Mouse (Mus musculus) hindbrain, postnatal 0 days (tissue): ENCODE data around the gene Ube2e2. TPM values are rescaled to one million over a fixed set of nuclear protein-coding genes. Genes with fewer than 3 reads are reported as not detected.
A peak's percentile ranks its signal among the peaks of the same experiment; 100 is the strongest.

ENCODE experiments used
- ATAC-seq: fragments of 200-750 bp; cut with Nextera tagmentation; 2 replicates; pipeline ENCODE4 v1.8.0; 2017; ENCODE audit warnings: mild to moderate bottlenecking, moderate TSS enrichment, moderate library complexity
- DNase-seq: peaks from one replicate; pipeline ENCODE4 v3.0.0-alpha.2; 2015; ENCODE audit warnings: low spot score
- H3K27ac ChIP-seq: fragments of 300-500 bp; sonication (generic); 2 replicates; pipeline ENCODE4 v1.5.1; 2014; ENCODE audit warnings: mild to moderate bottlenecking
- H3K27me3 ChIP-seq: fragments of 300-500 bp; sonication (generic); 2 replicates; pipeline ENCODE4 v1.6.1; 2014; ENCODE audit warnings: low read length, mixed read lengths; ENCODE audit not compliant: insufficient read depth
- H3K36me3 ChIP-seq: fragments of 300-500 bp; sonication (generic); 2 replicates; pipeline ENCODE4 v1.6.1; 2014; ENCODE audit warnings: low read length, mixed read lengths; ENCODE audit not compliant: insufficient read depth
- H3K4me1 ChIP-seq: fragments of 300-500 bp; sonication (generic); 2 replicates; pipeline ENCODE4 v1.6.1; 2014; ENCODE audit warnings: antibody characterized with exemption, low read length, mixed read lengths; ENCODE audit not compliant: insufficient read depth
- H3K4me2 ChIP-seq: fragments of 300-500 bp; sonication (generic); 2 replicates; pipeline ENCODE4 v1.6.1; 2014; ENCODE audit warnings: low read depth, mild to moderate bottlenecking, low read length, moderate library complexity, mixed read lengths
- H3K4me3 ChIP-seq: fragments of 300-500 bp; sonication (generic); 2 replicates; pipeline ENCODE4 v1.5.1; 2014; ENCODE audit warnings: low read length
- H3K9ac ChIP-seq: fragments of 300-500 bp; sonication (generic); replicated peaks from 2 replicates; pipeline ENCODE4 v1.6.1; 2014; ENCODE audit warnings: mild to moderate bottlenecking, low read length, moderate library complexity, mixed read lengths
- H3K9me3 ChIP-seq: fragments of 300-500 bp; sonication (generic); 2 replicates; pipeline ENCODE4 v1.6.1; 2016; ENCODE audit warnings: low read length, mixed read lengths
- CTCF ChIP-seq: IDR thresholded peaks from 2 replicates; pipeline ENCODE4 v1.5.1; 2016; ENCODE audit warnings: antibody characterized with exemption, control low read depth, low read depth
- WGBS: fragments of 180-500 bp; shearing (Covaris S2); extraction: QIAGEN DNeasy Blood & Tissue Kit; methylation state at CpG from one replicate; pipeline ENCODE4 v1.1.7; 2014; 5-methylcytosine and 5-hydroxymethylcytosine counted together
- polyA plus RNA-seq: library from polyadenylated mRNA; unstranded; fragments of >200 nt; fragmentation: Nextera tagmentation; extraction: Ambion mirVana; gene quantifications from 2 replicates; pipeline ENCODE4 v1.2.1, GENCODE M21; 2015
- total RNA-seq: library from RNA; depleted of rRNA; stranded (reverse); fragments of >200 nt; gene quantifications from 2 replicates; pipeline ENCODE4 v1.2.3, GENCODE M21; 2014; rRNA removed

The Ube2e2 gene
- 91.6 and 98.5 TPM in 2 replicates for total RNA-seq
- 162 and 164 TPM in 2 replicates for polyA plus RNA-seq

- WGBS, result 1% methylated on average over 17 of the region's 22 CpGs
- TF ChIP-seq CTCF, result 0 out of 2 replicates have a peak, but pooled peaks have one; percentile 4
These were observed at the start of gene Ube2e2 for GRCm38 (mm10) chr14:18893947-18894445. Ube2e2 (minus strand) TSS chr14:18894267.

GRCm38 (mm10) chr14:18940068-18940467 lies 46.0 kb upstream of the Ube2e2 start:
- no peaks in the 10 kb centered on the region for H3K36me3 ChIP-seq
- no peaks in the 10 kb centered on the region for H3K4me1 ChIP-seq
- no peaks in the 10 kb centered on the region for H3K9me3 ChIP-seq
- ATAC-seq (no peak), DNase-seq (no peak)
- H3K4me2 ChIP-seq, result no peak overlapping the region
- H3K27me3 ChIP-seq, result no peaks in the 10 kb centered on the region
- no peak overlapping the region for H3K27ac ChIP-seq
- no peak overlapping the region for H3K4me3 ChIP-seq
- TF ChIP-seq CTCF, result no peak
- no peak overlapping the region for H3K9ac ChIP-seq

More at GRCm38 (mm10) chr14:18893947-18894445, at the start of gene Ube2e2:
- H3K36me3 ChIP-seq, result no peaks in the 10 kb centered on the region
- H3K27me3 ChIP-seq, result no peaks in the 10 kb centered on the region
- peak within 1 kb of the TSS; percentile 87 for H3K9ac ChIP-seq
- peak within 1 kb of the TSS; percentile 85 for H3K27ac ChIP-seq
- H3K4me3 ChIP-seq, result peak within 1 kb of the TSS; percentile 80
- DNase-seq (no peak), ATAC-seq (no peak; the same call in 1 of the 2 replicates)
- H3K4me2 ChIP-seq, result peak within 1 kb of the TSS; percentile 65
- no peaks in the 10 kb centered on the region for H3K4me1 ChIP-seq
- H3K9me3 ChIP-seq, result no peaks in the 10 kb centered on the region

DNA sequence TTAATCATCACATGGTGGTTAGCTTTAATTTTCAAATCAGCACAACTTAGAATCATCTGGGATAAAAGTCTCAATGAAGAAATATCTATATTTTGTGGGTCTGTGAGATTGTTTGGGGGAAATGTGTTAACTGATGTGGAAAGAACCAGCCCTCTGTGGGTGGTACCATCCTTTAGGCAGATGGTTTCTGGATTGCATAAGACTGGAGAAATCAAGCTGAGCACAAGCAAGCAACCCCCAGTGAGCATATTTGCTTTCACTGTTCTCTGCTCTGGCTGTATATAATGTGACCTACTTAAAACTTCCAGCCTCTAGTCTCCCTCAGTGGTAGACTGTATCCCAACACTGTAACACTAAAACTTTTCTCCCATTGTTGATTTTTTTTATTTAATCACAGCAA lies 9.5 kb upstream of the Ube2e2 start:
- H3K4me1 ChIP-seq, result no peaks in the 10 kb centered on the region
- ATAC-seq, result no peak
- no peak for DNase-seq
- H3K9me3 ChIP-seq, result no peaks in the 10 kb centered on the region
- H3K4me3 ChIP-seq, result no peak overlapping the region
- no peak overlapping the region for H3K27ac ChIP-seq
- H3K36me3 ChIP-seq, result no peaks in the 10 kb centered on the region
- no peak overlapping the region for H3K4me2 ChIP-seq
- H3K9ac ChIP-seq, result no peak overlapping the region
- no peaks in the 10 kb centered on the region for H3K27me3 ChIP-seq
- TF ChIP-seq CTCF, result no peak

DNA sequence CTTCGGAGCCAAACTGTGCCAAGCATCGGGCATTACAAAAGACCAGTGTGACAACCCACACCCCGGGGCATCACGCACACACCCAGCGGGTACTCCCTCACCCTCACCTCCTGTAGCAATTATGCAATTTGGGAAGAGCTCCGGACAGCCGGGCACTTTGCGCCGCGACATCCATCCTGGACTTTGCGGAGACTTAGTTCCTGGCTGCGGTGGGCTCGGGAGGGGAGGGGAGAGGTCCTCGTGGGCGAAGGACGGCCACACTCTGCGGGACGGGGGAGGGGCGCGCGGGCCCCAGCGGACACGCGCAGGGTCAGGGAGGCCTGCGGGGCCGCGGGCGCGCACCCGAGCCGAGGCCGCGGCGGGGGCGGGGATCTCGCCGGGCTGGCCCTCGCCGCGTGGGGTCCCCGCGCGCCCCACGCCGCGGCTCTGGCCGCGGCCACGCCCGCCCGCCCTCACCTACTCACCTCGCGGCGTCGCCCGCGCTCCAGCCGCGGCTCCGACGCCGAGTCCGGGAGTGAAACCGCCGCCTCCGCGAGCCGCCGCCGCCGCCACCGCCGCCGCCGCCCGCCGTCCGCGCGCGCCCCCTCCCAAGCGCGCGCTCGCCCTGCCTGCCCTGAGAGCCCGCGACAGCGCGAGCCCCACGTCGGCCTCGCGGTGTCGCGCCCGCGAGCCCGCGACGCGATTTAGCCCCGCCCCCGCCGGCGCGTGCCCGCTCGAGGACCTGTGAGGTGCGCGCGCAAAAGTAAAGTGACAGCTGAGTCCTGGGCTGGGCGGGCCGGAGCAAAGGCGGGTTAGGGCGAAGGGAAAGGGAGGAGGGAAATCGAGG lies 733 bp downstream of the Ube2e2 start:
- H3K9ac ChIP-seq, result peak overlapping the region; percentile 87
- peak overlapping the region; percentile 65 for H3K4me2 ChIP-seq
- TF ChIP-seq CTCF, result no peak
- under 1% methylated on average over 68 of the region's 116 CpGs for WGBS
- H3K36me3 ChIP-seq, result no peaks in the 10 kb centered on the region
- peak overlapping the region; percentile 85 for H3K27ac ChIP-seq
- peak; percentile 97 for DNase-seq
- peak; percentile 95 for ATAC-seq
- no peaks in the 10 kb centered on the region for H3K9me3 ChIP-seq
- H3K4me1 ChIP-seq, result no peaks in the 10 kb centered on the region
- H3K27me3 ChIP-seq, result no peaks in the 10 kb centered on the region
- H3K4me3 ChIP-seq, result peak overlapping the region; percentile 80

DNA sequence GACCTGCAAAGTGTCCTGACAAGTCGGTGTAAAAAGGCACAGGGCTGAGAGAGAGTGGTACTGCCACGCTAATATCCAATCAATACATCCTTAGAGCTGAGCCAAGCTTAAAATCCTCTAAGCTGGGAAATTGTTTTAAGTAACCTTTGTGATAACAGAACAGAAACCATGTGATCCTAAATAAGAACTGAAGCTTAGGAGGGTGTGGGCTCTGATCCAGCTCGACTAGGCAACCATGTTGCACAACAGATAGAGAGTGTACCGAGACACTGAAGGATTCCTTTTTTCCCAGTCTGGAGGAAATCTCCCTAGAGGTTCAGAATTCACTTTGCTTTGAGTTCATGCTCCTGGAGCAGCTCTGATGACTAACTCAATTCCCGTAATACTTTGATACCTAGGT lies 4.5 kb downstream of the Ube2e2 start:
- ATAC-seq (no peak), DNase-seq (no peak)
- H3K27ac ChIP-seq, result no peak overlapping the region
- no peak overlapping the region for H3K4me2 ChIP-seq
- no peak for TF ChIP-seq CTCF
- H3K4me3 ChIP-seq, result no peak overlapping the region
- no peak overlapping the region for H3K9ac ChIP-seq
- no peaks in the 10 kb centered on the region for H3K36me3 ChIP-seq
- no peaks in the 10 kb centered on the region for H3K4me1 ChIP-seq
- no peaks in the 10 kb centered on the region for H3K9me3 ChIP-seq
- WGBS, result 80% methylated on average over 5 of the region's 5 CpGs
- no peaks in the 10 kb centered on the region for H3K27me3 ChIP-seq

GRCm38 (mm10) chr14:18882493-18882892 lies 11.6 kb downstream of the Ube2e2 start:
- DNase-seq, result no peak
- no peak overlapping the region for H3K4me2 ChIP-seq
- H3K9me3 ChIP-seq, result no peaks in the 10 kb centered on the region
- no peak for TF ChIP-seq CTCF
- no peak overlapping the region for H3K27ac ChIP-seq
- 90% methylated on average over 1 of the region's 1 CpGs for WGBS
- H3K4me1 ChIP-seq, result no peaks in the 10 kb centered on the region
- ATAC-seq, result no peak
- H3K4me3 ChIP-seq, result no peak overlapping the region
- no peaks in the 10 kb centered on the region for H3K27me3 ChIP-seq
- no peak overlapping the region for H3K9ac ChIP-seq
- no peaks in the 10 kb centered on the region for H3K36me3 ChIP-seq

DNA sequence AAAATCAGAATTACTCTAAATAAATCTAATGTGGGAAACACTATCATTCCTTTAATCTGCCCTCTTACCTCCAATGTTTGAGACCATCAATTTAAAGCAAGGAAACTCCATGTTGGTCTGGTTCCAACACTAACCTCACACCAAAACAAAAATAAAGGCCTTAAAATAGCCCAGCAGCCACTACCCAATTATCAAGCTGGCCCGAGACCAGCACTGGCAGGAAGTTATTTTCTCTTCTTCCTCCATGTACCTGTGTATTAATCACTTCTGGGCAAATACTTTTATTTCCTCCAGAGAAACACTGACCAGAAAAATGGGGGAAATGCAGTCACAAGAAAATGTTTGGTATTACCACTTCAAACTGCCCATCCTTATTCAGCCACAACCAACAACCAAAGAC lies 23.4 kb downstream of the Ube2e2 start:
- Histone ChIP-seq H3K27me3 (no peaks in the 10 kb centered on the region), H3K36me3 (no peaks in the 10 kb centered on the region), H3K4me1 (no peaks in the 10 kb centered on the region), H3K4me3 (no peak overlapping the region), H3K4me2 (no peak overlapping the region), H3K9ac (no peak overlapping the region), H3K27ac (no peak overlapping the region), H3K9me3 (peaks cover 2% of the 10 kb centered on the region; the same call in 1 of the 2 replicates)
- TF ChIP-seq CTCF, result no peak
- 81% methylated on average over 1 of the region's 1 CpGs for WGBS
- ATAC-seq (no peak), DNase-seq (no peak)
